Mouse (Mus musculus) heart, embryonic 15.5 days (tissue): ENCODE results near the gene Maml3. TPM values are rescaled to one million over a fixed set of nuclear protein-coding genes. Genes with fewer than 3 reads are reported as not detected.

Experiments
- ATAC-seq: fragments of 200-750 bp; cut with Nextera tagmentation; replicated peaks from 2 replicates; pipeline ENCODE4 v1.8.0; 2017; ENCODE audit warnings: low read depth, moderate TSS enrichment; ENCODE audit not compliant: insufficient number of reproducible peaks, insufficient read depth, low FRiP score
- H3K27ac ChIP-seq: fragments of 300-500 bp; sonication (generic); 2 replicates; pipeline ENCODE4 v1.5.1; 2015; ENCODE audit warnings: mild to moderate bottlenecking, inconsistent platforms
- H3K27me3 ChIP-seq: fragments of 300-500 bp; sonication (generic); 2 replicates; pipeline ENCODE4 v1.6.1; 2015; ENCODE audit warnings: inconsistent platforms
- H3K36me3 ChIP-seq: fragments of 300-500 bp; sonication (generic); 2 replicates; pipeline ENCODE4 v1.6.1; 2015; ENCODE audit warnings: mild to moderate bottlenecking, inconsistent platforms
- H3K4me1 ChIP-seq: fragments of 300-500 bp; sonication (generic); replicated peaks from 2 replicates; pipeline ENCODE4 v1.6.1; 2015; ENCODE audit warnings: inconsistent platforms
- H3K4me2 ChIP-seq: fragments of 300-500 bp; sonication (generic); 2 replicates; pipeline ENCODE4 v1.6.1; 2015; ENCODE audit warnings: inconsistent platforms, mild to moderate bottlenecking, moderate library complexity
- H3K4me3 ChIP-seq: fragments of 300-500 bp; sonication (generic); 2 replicates; pipeline ENCODE4 v1.5.1; 2015; ENCODE audit warnings: mild to moderate bottlenecking, inconsistent platforms
- H3K9ac ChIP-seq: fragments of 300-500 bp; sonication (generic); 2 replicates; pipeline ENCODE4 v1.6.1; 2015; ENCODE audit warnings: mild to moderate bottlenecking, inconsistent platforms
- H3K9me3 ChIP-seq: fragments of 300-500 bp; sonication (generic); replicated peaks from 2 replicates; pipeline ENCODE4 v1.6.1; 2016; ENCODE audit warnings: inconsistent platforms
- WGBS: fragments of 180-500 bp; shearing (Covaris S2); methylation state at CpG from one replicate; pipeline ENCODE4 v1.1.7; 2015; ENCODE audit warnings: mixed read lengths; 5-methylcytosine and 5-hydroxymethylcytosine counted together
- polyA plus RNA-seq: library from polyadenylated mRNA; unstranded; fragments of >200 nt; fragmentation: Nextera tagmentation; extraction: Ambion mirVana; gene quantifications from 2 replicates; pipeline ENCODE4 v1.2.1, GENCODE M21; 2015

Maml3 gene
- polyA plus RNA-seq, 1 experiment from 2014 or later, result 1.9 TPM

- no peak for ATAC-seq
- H3K4me1 ChIP-seq, result peaks cover 24% of the 10 kb centered on the region
- no peak overlapping the region for H3K27ac ChIP-seq
- WGBS, result 74% methylated on average over 8 of the region's 8 CpGs
- H3K36me3 ChIP-seq, result no peaks in the 10 kb centered on the region
- no peak overlapping the region for H3K4me2 ChIP-seq
- H3K9me3 ChIP-seq, result no peaks in the 10 kb centered on the region
- H3K27me3 ChIP-seq, result no peaks in the 10 kb centered on the region
- no peak overlapping the region for H3K9ac ChIP-seq
- no peak overlapping the region for H3K4me3 ChIP-seq
These were observed 224.3 kb downstream of the Maml3 start for GRCm38 (mm10) chr3:51880506-51881036.

GRCm38 (mm10) chr3:51879211-51879610 lies 225.7 kb downstream of the Maml3 start:
- no peak overlapping the region for H3K27ac ChIP-seq
- 88% methylated on average over 11 of the region's 11 CpGs for WGBS
- ATAC-seq, result no peak
- H3K4me1 ChIP-seq, result peaks cover 25% of the 10 kb centered on the region
- no peaks in the 10 kb centered on the region for H3K9me3 ChIP-seq
- H3K4me2 ChIP-seq, result no peak overlapping the region
- no peaks in the 10 kb centered on the region for H3K36me3 ChIP-seq
- H3K4me3 ChIP-seq, result no peak overlapping the region
- no peaks in the 10 kb centered on the region for H3K27me3 ChIP-seq
- H3K9ac ChIP-seq, result no peak overlapping the region

DNA sequence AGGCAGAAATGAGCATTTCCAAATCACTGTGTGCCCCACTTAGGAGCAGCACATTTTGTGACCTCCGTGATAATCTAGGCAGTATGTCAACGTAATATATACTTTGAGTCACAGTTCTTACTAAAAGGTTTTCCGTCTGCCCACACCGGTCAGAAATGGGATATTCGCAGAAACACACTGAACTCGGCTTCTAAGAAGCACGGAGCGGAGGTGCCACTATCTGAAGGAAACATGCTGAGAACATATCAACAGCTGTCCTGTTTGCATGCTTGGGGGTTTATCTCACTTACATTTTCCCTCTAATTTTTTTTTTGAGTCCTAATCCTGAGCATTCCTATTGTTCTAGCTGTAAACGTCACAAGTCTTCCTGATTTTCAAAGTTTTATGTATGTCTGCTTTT lies 226.3 kb downstream of the Maml3 start:
- Histone ChIP-seq H3K27ac (no peak overlapping the region), H3K4me3 (no peak overlapping the region)
- WGBS, result 65% methylated on average over 9 of the region's 9 CpGs

GRCm38 (mm10) chr3:51876729-51877128 lies 228.1 kb downstream of the Maml3 start:
- Histone ChIP-seq H3K9ac (no peak overlapping the region), H3K4me1 (peaks cover 21% of the 10 kb centered on the region), H3K4me3 (no peak overlapping the region), H3K27me3 (peaks cover under 1% of the 10 kb centered on the region; the same call in 1 of the 2 replicates), H3K4me2 (no peak overlapping the region), H3K9me3 (no peaks in the 10 kb centered on the region), H3K36me3 (no peaks in the 10 kb centered on the region), H3K27ac (no peak overlapping the region)
- WGBS, result 89% methylated on average over 9 of the region's 9 CpGs
- no peak for ATAC-seq

More for the DNA sequence above, 226.3 kb downstream of the Maml3 start:
- H3K4me2 ChIP-seq, result no peak overlapping the region
- H3K9me3 ChIP-seq, result no peaks in the 10 kb centered on the region
- no peak for ATAC-seq
- H3K9ac ChIP-seq, result no peak overlapping the region
- H3K4me1 ChIP-seq, result peaks cover 32% of the 10 kb centered on the region
- H3K27me3 ChIP-seq, result no peaks in the 10 kb centered on the region
- no peaks in the 10 kb centered on the region for H3K36me3 ChIP-seq

GRCm38 (mm10) chr3:51875629-51876028 lies 229.2 kb downstream of the Maml3 start:
- no peak overlapping the region for H3K4me3 ChIP-seq
- no peak overlapping the region for H3K9ac ChIP-seq
- H3K4me2 ChIP-seq, result no peak overlapping the region
- H3K27me3 ChIP-seq, result peaks cover 3% of the 10 kb centered on the region; the same call in 1 of the 2 replicates
- no peak for ATAC-seq
- no peaks in the 10 kb centered on the region for H3K36me3 ChIP-seq
- H3K27ac ChIP-seq, result no peak overlapping the region
- peaks cover 12% of the 10 kb centered on the region for H3K4me1 ChIP-seq
- no peaks in the 10 kb centered on the region for H3K9me3 ChIP-seq
- WGBS, result 87% methylated on average over 4 of the region's 4 CpGs

GRCm38 (mm10) chr3:51874252-51874651 lies 230.6 kb downstream of the Maml3 start:
- 43% methylated on average over 3 of the region's 3 CpGs for WGBS
- Histone ChIP-seq H3K36me3 (no peaks in the 10 kb centered on the region), H3K9ac (no peak overlapping the region), H3K4me2 (no peak overlapping the region), H3K9me3 (no peaks in the 10 kb centered on the region), H3K27ac (no peak overlapping the region), H3K4me1 (peaks cover 16% of the 10 kb centered on the region), H3K4me3 (no peak overlapping the region), H3K27me3 (peaks cover 3% of the 10 kb centered on the region; the same call in 1 of the 2 replicates)
- no peak for ATAC-seq

DNA sequence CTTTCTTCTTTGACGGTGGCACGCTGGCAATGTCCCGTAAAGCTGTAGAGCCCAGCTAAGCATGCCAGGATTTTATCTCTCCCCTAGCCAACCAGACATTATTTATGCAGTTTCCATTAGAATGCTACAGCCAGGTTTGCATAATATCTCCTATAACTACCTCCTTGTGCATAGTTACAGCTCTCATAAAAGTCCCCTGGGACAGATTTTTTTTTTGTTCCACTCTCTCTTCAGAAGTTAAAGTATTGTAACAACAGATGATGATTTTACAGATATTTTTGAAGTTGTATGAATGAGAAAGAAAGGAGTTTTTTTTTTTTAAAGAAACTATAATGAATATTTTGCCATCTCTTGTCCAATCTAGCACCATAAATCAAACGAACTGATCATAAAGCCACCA lies 232.1 kb downstream of the Maml3 start:
- H3K9ac ChIP-seq, result no peak overlapping the region
- H3K27ac ChIP-seq, result no peak overlapping the region
- no peaks in the 10 kb centered on the region for H3K36me3 ChIP-seq
- WGBS, result 79% methylated on average over 4 of the region's 4 CpGs
- peaks cover 20% of the 10 kb centered on the region for H3K4me1 ChIP-seq
- no peak for ATAC-seq
- H3K9me3 ChIP-seq, result no peaks in the 10 kb centered on the region
- no peak overlapping the region for H3K4me3 ChIP-seq
- H3K27me3 ChIP-seq, result peaks cover 3% of the 10 kb centered on the region; the same call in 1 of the 2 replicates
- no peak overlapping the region for H3K4me2 ChIP-seq

- H3K27me3 ChIP-seq, result peaks cover 3% of the 10 kb centered on the region; the same call in 1 of the 2 replicates
- H3K9ac ChIP-seq, result no peak overlapping the region
- ATAC-seq, result no peak
- no peak overlapping the region for H3K27ac ChIP-seq
- no peak overlapping the region for H3K4me2 ChIP-seq
- no peak overlapping the region for H3K4me3 ChIP-seq
- no peaks in the 10 kb centered on the region for H3K36me3 ChIP-seq
- 76% methylated on average over 4 of the region's 4 CpGs for whole genome bisulfite sequencing
- H3K4me1 ChIP-seq, result peaks cover 20% of the 10 kb centered on the region
- H3K9me3 ChIP-seq, result no peaks in the 10 kb centered on the region
These were observed 233.5 kb downstream of the Maml3 start for GRCm38 (mm10) chr3:51871346-51871745.

DNA sequence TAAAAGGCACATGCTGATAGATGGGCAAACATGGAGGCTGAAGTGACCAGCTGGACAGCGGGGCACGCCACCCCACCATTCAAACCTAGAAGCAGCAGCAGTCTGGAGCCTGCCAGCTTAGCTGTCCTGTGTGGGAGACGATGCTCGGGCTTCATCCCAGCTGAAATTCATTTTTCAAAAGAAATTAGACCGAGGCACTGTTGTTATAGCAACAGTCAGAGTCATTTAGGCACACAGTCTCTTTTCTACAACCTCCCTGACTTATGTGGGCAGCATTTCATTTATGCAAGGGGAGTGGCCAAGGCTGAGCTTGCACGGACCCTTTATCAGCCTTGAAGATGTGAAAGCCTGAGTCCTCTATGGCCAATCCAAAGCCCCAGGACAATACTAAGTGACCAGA lies 234.9 kb downstream of the Maml3 start:
- ATAC-seq, result no peak
- 76% methylated on average over 6 of the region's 6 CpGs for WGBS

GRCm38 (mm10) chr3:51868857-51869256 lies 236.0 kb downstream of the Maml3 start:
- WGBS, result 30% methylated on average over 5 of the region's 5 CpGs
- Histone ChIP-seq H3K4me2 (no peak overlapping the region), H3K27ac (peak overlapping the region; percentile 8; the same call in 1 of the 2 replicates), H3K9me3 (no peaks in the 10 kb centered on the region), H3K27me3 (peaks cover 3% of the 10 kb centered on the region; the same call in 1 of the 2 replicates), H3K4me1 (peaks cover 15% of the 10 kb centered on the region), H3K9ac (no peak overlapping the region), H3K4me3 (no peak overlapping the region), H3K36me3 (no peaks in the 10 kb centered on the region)
- ATAC-seq, result no peak

More for the DNA sequence above, 234.9 kb downstream of the Maml3 start:
- Histone ChIP-seq H3K27me3 (peaks cover 3% of the 10 kb centered on the region; the same call in 1 of the 2 replicates), H3K36me3 (no peaks in the 10 kb centered on the region), H3K9me3 (no peaks in the 10 kb centered on the region), H3K4me2 (no peak overlapping the region), H3K9ac (no peak overlapping the region), H3K4me1 (peaks cover 20% of the 10 kb centered on the region), H3K27ac (no peak overlapping the region), H3K4me3 (no peak overlapping the region)

GRCm38 (mm10) chr3:51866446-51866845 lies 238.4 kb downstream of the Maml3 start:
- no peak for ATAC-seq
- H3K4me1 ChIP-seq, result peaks cover 12% of the 10 kb centered on the region
- no peak overlapping the region for H3K4me3 ChIP-seq
- H3K36me3 ChIP-seq, result no peaks in the 10 kb centered on the region
- 86% methylated on average over 5 of the region's 5 CpGs for WGBS
- no peak overlapping the region for H3K4me2 ChIP-seq
- H3K27me3 ChIP-seq, result no peaks in the 10 kb centered on the region; the same call in 1 of the 2 replicates
- no peaks in the 10 kb centered on the region for H3K9me3 ChIP-seq
- no peak overlapping the region for H3K9ac ChIP-seq
- H3K27ac ChIP-seq, result no peak overlapping the region

DNA sequence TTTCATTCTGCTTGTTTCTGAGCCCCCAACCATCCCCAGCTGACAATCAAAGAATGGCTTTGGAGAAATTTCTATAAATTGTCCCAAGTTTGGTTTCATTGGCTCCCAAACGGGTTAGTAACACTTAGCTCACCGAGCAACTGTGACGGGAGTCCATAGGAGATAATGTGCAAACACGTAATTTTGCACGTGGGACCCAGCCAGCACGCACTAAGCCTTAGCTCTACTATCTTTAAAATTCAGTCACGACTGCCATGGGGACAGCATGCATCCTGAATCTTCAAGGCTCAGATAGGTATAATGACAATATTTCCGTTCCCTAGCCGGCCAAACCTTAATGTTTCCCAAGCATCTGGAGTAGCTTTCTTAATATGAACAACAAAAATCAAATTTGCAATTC lies 243.2 kb downstream of the Maml3 start:
- no peaks in the 10 kb centered on the region for H3K36me3 ChIP-seq
- WGBS, result 85% methylated on average over 9 of the region's 9 CpGs
- H3K4me1 ChIP-seq, result no peaks in the 10 kb centered on the region
- H3K4me3 ChIP-seq, result no peak overlapping the region
- ATAC-seq, result no peak
- H3K27me3 ChIP-seq, result no peaks in the 10 kb centered on the region
- H3K9ac ChIP-seq, result no peak overlapping the region
- no peak overlapping the region for H3K27ac ChIP-seq
- no peaks in the 10 kb centered on the region for H3K9me3 ChIP-seq
- no peak overlapping the region for H3K4me2 ChIP-seq
